Mouse (Mus musculus): ENCODE measurements around the gene Gsg1. TPM values are rescaled to one million over a fixed set of nuclear protein-coding genes. Genes with fewer than 3 reads are reported as not detected.

Gene Gsg1
- total and polyA plus RNA-seq, 3 experiments: not detected

GRCm38 (mm10) chr6:135211169-135211568 lies 43.0 kb downstream of the Gsg1 start:
- H3K4me1 ChIP-seq (ENCODE audit: insufficient read depth, low read depth, low read length): peaks cover 22% of the 10 kb centered on the region
- DNase-seq (ENCODE audit: low spot score) (peak; percentile 5), ATAC-seq (ENCODE audit: extremely low read depth, insufficient number of reproducible peaks, low FRiP score, poor library complexity, severe bottlenecking) (peak; percentile 66)
- peaks cover 72% of the 10 kb centered on the region for H3K36me3 ChIP-seq (replicated peaks)
- H3K4me3 ChIP-seq (ENCODE audit: low read depth, low read length): peak overlapping the region; percentile 51; the same call in 1 of the 2 replicates
- H3K9me3 ChIP-seq (replicated peaks): peaks cover 27% of the 10 kb centered on the region
- no peak for TF ChIP-seq GATA2 (IDR thresholded peaks at IDR 0.05; ENCODE audit: borderline replicate concordance, low read depth, low read length)
- TF ChIP-seq POLR2AphosphoS5 (IDR thresholded peaks at IDR 0.05; ENCODE audit: insufficient replicate concordance, low read depth, low read length): no peak
- TF ChIP-seq TAL1 (conservative IDR thresholded peaks at IDR 0.05; ENCODE audit: low read depth, low read length): no peak
- H3K27me3 ChIP-seq (ENCODE audit: insufficient read depth, low read length): no peaks in the 10 kb centered on the region

- Histone ChIP-seq H3K4me3 (ENCODE audit: low read depth, low read length) (no peak overlapping the region), H3K27me3 (ENCODE audit: insufficient read depth, low read length) (no peaks in the 10 kb centered on the region), H3K9me3 (replicated peaks) (peaks cover 23% of the 10 kb centered on the region), H3K36me3 (replicated peaks) (peaks cover 60% of the 10 kb centered on the region), H3K4me1 (ENCODE audit: insufficient read depth, low read depth, low read length) (peaks cover 49% of the 10 kb centered on the region)
- no peak for ATAC-seq (ENCODE audit: extremely low read depth, insufficient number of reproducible peaks, low FRiP score, poor library complexity, severe bottlenecking)
- TF ChIP-seq CTCF (IDR thresholded peaks at IDR 0.05; ENCODE audit: low read depth, low read length): no peak
- no peak for TF ChIP-seq POLR2AphosphoS5 (IDR thresholded peaks at IDR 0.05; ENCODE audit: insufficient replicate concordance, low read depth, low read length)
- TF ChIP-seq GATA1 (IDR thresholded peaks at IDR 0.05; ENCODE audit: borderline replicate concordance, low read length): no peak
- no peak for DNase-seq (ENCODE audit: low spot score)
Observed at GRCm38 (mm10) chr6:135206909-135207308, 47.2 kb downstream of the Gsg1 start.

- Histone ChIP-seq H3K27me3 (ENCODE audit: insufficient read depth, low read length) (no peaks in the 10 kb centered on the region), H3K4me3 (ENCODE audit: low read depth, low read length) (no peak overlapping the region), H3K9me3 (replicated peaks) (peaks cover 19% of the 10 kb centered on the region), H3K36me3 (replicated peaks) (peaks cover 56% of the 10 kb centered on the region), H3K4me1 (ENCODE audit: insufficient read depth, low read depth, low read length) (peaks cover 41% of the 10 kb centered on the region)
- DNase-seq (ENCODE audit: low spot score): no peak
- ATAC-seq (ENCODE audit: extremely low read depth, insufficient number of reproducible peaks, low FRiP score, poor library complexity, severe bottlenecking): no peak
- no peak for TF ChIP-seq GATA2 (IDR thresholded peaks at IDR 0.05; ENCODE audit: borderline replicate concordance, low read depth, low read length)
- TF ChIP-seq TAL1 (conservative IDR thresholded peaks at IDR 0.05; ENCODE audit: low read depth, low read length): no peak
- TF ChIP-seq POLR2AphosphoS5 (IDR thresholded peaks at IDR 0.05; ENCODE audit: insufficient replicate concordance, low read depth, low read length): no peak
- no peak for TF ChIP-seq CTCF (IDR thresholded peaks at IDR 0.05; ENCODE audit: low read depth, low read length)
- no peak for TF ChIP-seq GATA1 (IDR thresholded peaks at IDR 0.05; ENCODE audit: borderline replicate concordance, low read length)
Observed at GRCm38 (mm10) chr6:135205802-135206201, 48.3 kb downstream of the Gsg1 start.

GRCm38 (mm10) chr6:135204869-135205268 lies 49.3 kb downstream of the Gsg1 start:
- Histone ChIP-seq H3K36me3 (replicated peaks) (peaks cover 53% of the 10 kb centered on the region), H3K4me3 (ENCODE audit: low read depth, low read length) (no peak overlapping the region), H3K4me1 (ENCODE audit: insufficient read depth, low read depth, low read length) (peaks cover 47% of the 10 kb centered on the region), H3K27me3 (ENCODE audit: insufficient read depth, low read length) (no peaks in the 10 kb centered on the region), H3K9me3 (replicated peaks) (peaks cover 19% of the 10 kb centered on the region)
- no peak for TF ChIP-seq TAL1 (conservative IDR thresholded peaks at IDR 0.05; ENCODE audit: low read depth, low read length)
- no peak for TF ChIP-seq GATA2 (IDR thresholded peaks at IDR 0.05; ENCODE audit: borderline replicate concordance, low read depth, low read length)
- no peak for TF ChIP-seq GATA1 (IDR thresholded peaks at IDR 0.05; ENCODE audit: borderline replicate concordance, low read length)
- TF ChIP-seq POLR2AphosphoS5 (IDR thresholded peaks at IDR 0.05; ENCODE audit: insufficient replicate concordance, low read depth, low read length): no peak
- no peak for TF ChIP-seq CTCF (IDR thresholded peaks at IDR 0.05; ENCODE audit: low read depth, low read length)
- DNase-seq (ENCODE audit: low spot score) (no peak), ATAC-seq (ENCODE audit: extremely low read depth, insufficient number of reproducible peaks, low FRiP score, poor library complexity, severe bottlenecking) (no peak)

GRCm38 (mm10) chr6:135203737-135204136 lies 50.4 kb downstream of the Gsg1 start:
- TF ChIP-seq GATA1 (IDR thresholded peaks at IDR 0.05; ENCODE audit: borderline replicate concordance, low read length) (no peak), GATA2 (IDR thresholded peaks at IDR 0.05; ENCODE audit: borderline replicate concordance, low read depth, low read length) (no peak), POLR2AphosphoS5 (IDR thresholded peaks at IDR 0.05; ENCODE audit: insufficient replicate concordance, low read depth, low read length) (no peak), CTCF (IDR thresholded peaks at IDR 0.05; ENCODE audit: low read depth, low read length) (no peak), TAL1 (conservative IDR thresholded peaks at IDR 0.05; ENCODE audit: low read depth, low read length) (no peak)
- H3K36me3 ChIP-seq (replicated peaks): peaks cover 44% of the 10 kb centered on the region
- H3K9me3 ChIP-seq (replicated peaks): peaks cover 13% of the 10 kb centered on the region
- no peak overlapping the region; the same call in 1 of the 2 replicates for H3K4me3 ChIP-seq (ENCODE audit: low read depth, low read length)
- H3K4me1 ChIP-seq (ENCODE audit: insufficient read depth, low read depth, low read length): peaks cover 46% of the 10 kb centered on the region
- H3K27me3 ChIP-seq (ENCODE audit: insufficient read depth, low read length): no peaks in the 10 kb centered on the region
- ATAC-seq (ENCODE audit: extremely low read depth, insufficient number of reproducible peaks, low FRiP score, poor library complexity, severe bottlenecking) (no peak), DNase-seq (ENCODE audit: low spot score) (no peak)

- Histone ChIP-seq H3K9me3 (replicated peaks) (peaks cover 18% of the 10 kb centered on the region), H3K36me3 (replicated peaks) (peaks cover 35% of the 10 kb centered on the region), H3K4me3 (ENCODE audit: low read depth, low read length) (no peak overlapping the region), H3K4me1 (ENCODE audit: insufficient read depth, low read depth, low read length) (peaks cover 46% of the 10 kb centered on the region), H3K27me3 (ENCODE audit: insufficient read depth, low read length) (no peaks in the 10 kb centered on the region)
- ATAC-seq (ENCODE audit: extremely low read depth, insufficient number of reproducible peaks, low FRiP score, poor library complexity, severe bottlenecking): no peak
- DNase-seq (ENCODE audit: low spot score): no peak
- TF ChIP-seq CTCF (IDR thresholded peaks at IDR 0.05; ENCODE audit: low read depth, low read length) (no peak), GATA2 (IDR thresholded peaks at IDR 0.05; ENCODE audit: borderline replicate concordance, low read depth, low read length) (no peak), TAL1 (conservative IDR thresholded peaks at IDR 0.05; ENCODE audit: low read depth, low read length) (no peak), POLR2AphosphoS5 (IDR thresholded peaks at IDR 0.05; ENCODE audit: insufficient replicate concordance, low read depth, low read length) (no peak), GATA1 (IDR thresholded peaks at IDR 0.05; ENCODE audit: borderline replicate concordance, low read length) (no peak)
Observed at GRCm38 (mm10) chr6:135202668-135203067, 51.5 kb downstream of the Gsg1 start.
